Mouse (Mus musculus) embryonic facial prominence, embryonic 14.5 days (tissue): ENCODE data around the gene Olfr149. TPM values are rescaled to one million over a fixed set of nuclear protein-coding genes. Genes with fewer than 3 reads are reported as not detected.
"Not testable (repeated sequence)": the region's sequence is repeated elsewhere in the genome, so short reads cannot be mapped to it uniquely, and the experiment has no call there.

ENCODE experiments used
- ATAC-seq: fragments of 200-750 bp; cut with Nextera tagmentation; 2 replicates; pipeline ENCODE4 v1.8.0; 2017; ENCODE audit warnings: low read depth, moderate number of reproducible peaks, moderate TSS enrichment
- DNase-seq: peaks from one replicate; pipeline ENCODE4 v3.0.0-alpha.2; 2015; ENCODE audit warnings: low spot score
- H3K27ac ChIP-seq: fragments of 300-500 bp; sonication (generic); replicated peaks from 2 replicates; pipeline ENCODE4 v1.5.1; 2014; ENCODE audit warnings: low read depth, mild to moderate bottlenecking, low read length, moderate library complexity
- H3K27me3 ChIP-seq: fragments of 300-500 bp; sonication (generic); replicated peaks from 2 replicates; pipeline ENCODE4 v1.6.1; 2014; ENCODE audit warnings: low read length; ENCODE audit not compliant: control insufficient read depth, insufficient read depth
- H3K36me3 ChIP-seq: fragments of 300-500 bp; sonication (generic); 2 replicates; pipeline ENCODE4 v1.6.1; 2014; ENCODE audit warnings: low read length, mixed read lengths; ENCODE audit not compliant: control insufficient read depth, insufficient read depth
- H3K4me1 ChIP-seq: fragments of 300-500 bp; sonication (generic); 2 replicates; pipeline ENCODE4 v1.6.1; 2014; ENCODE audit warnings: antibody characterized with exemption, low read length; ENCODE audit not compliant: control insufficient read depth, insufficient read depth
- H3K4me2 ChIP-seq: fragments of 300-500 bp; sonication (generic); 2 replicates; pipeline ENCODE4 v1.6.1; 2014; ENCODE audit warnings: low read depth, mild to moderate bottlenecking, low read length, moderate library complexity, mixed read lengths
- H3K4me3 ChIP-seq: fragments of 300-500 bp; sonication (generic); 2 replicates; pipeline ENCODE4 v1.5.1; 2014; ENCODE audit warnings: low read depth, mild to moderate bottlenecking, low read length
- H3K9ac ChIP-seq: fragments of 300-500 bp; sonication (generic); 2 replicates; pipeline ENCODE4 v1.6.1; 2014; ENCODE audit warnings: low read depth, mild to moderate bottlenecking, low read length, moderate library complexity, mixed read lengths
- H3K9me3 ChIP-seq: fragments of 300-500 bp; sonication (generic); 2 replicates; pipeline ENCODE4 v1.6.1; 2016; ENCODE audit warnings: low read length; ENCODE audit not compliant: control insufficient read depth
- WGBS: fragments of 180-500 bp; shearing (Covaris S2); extraction: QIAGEN DNeasy Blood & Tissue Kit; methylation state at CpG from one replicate; pipeline ENCODE4 v1.1.7; 2014; 5-methylcytosine and 5-hydroxymethylcytosine counted together
- polyA plus RNA-seq: library from polyadenylated mRNA; unstranded; fragments of >200 nt; fragmentation: Nextera tagmentation; extraction: Ambion mirVana; gene quantifications from 2 replicates; pipeline ENCODE4 v1.2.1, GENCODE M21; 2014

Olfr149 gene
- not detected in 2 replicates for polyA plus RNA-seq

- no peaks in the 10 kb centered on the region for H3K4me1 ChIP-seq
- no peaks in the 10 kb centered on the region for H3K36me3 ChIP-seq
- H3K27me3 ChIP-seq, result no peaks in the 10 kb centered on the region
- H3K4me3 ChIP-seq, result no peak within 1 kb of the TSS
- no peak within 1 kb of the TSS for H3K27ac ChIP-seq
- H3K9ac ChIP-seq, result no peak within 1 kb of the TSS
- ATAC-seq, result no peak
- H3K4me2 ChIP-seq, result no peak within 1 kb of the TSS
- H3K9me3 ChIP-seq, result no peaks in the 10 kb centered on the region
- DNase-seq, result peak; percentile 26
These were observed at the start of gene Olfr149 for GRCm38 (mm10) chr9:39707017-39707416. Gene Olfr149, minus strand, starts transcription at chr9:39707117.

GRCm38 (mm10) chr9:39746428-39746827 is 39.5 kb upstream of the Olfr149 start:
- no peak for ATAC-seq

GRCm38 (mm10) chr9:39745949-39746348 is 39.0 kb upstream of the Olfr149 start, which contains the start of gene Olfr967:
Gene Olfr967, plus strand, starts transcription at chr9:39746249.
- H3K36me3 ChIP-seq, result no peaks in the 10 kb centered on the region
- no peak within 1 kb of the TSS for H3K27ac ChIP-seq
- H3K27me3 ChIP-seq, result no peaks in the 10 kb centered on the region
- no peak within 1 kb of the TSS for H3K9ac ChIP-seq
- no peaks in the 10 kb centered on the region for H3K4me1 ChIP-seq
- no peak for DNase-seq
- no peak within 1 kb of the TSS for H3K4me2 ChIP-seq
- ATAC-seq, result no peak
- H3K9me3 ChIP-seq, result no peaks in the 10 kb centered on the region
- no peak within 1 kb of the TSS for H3K4me3 ChIP-seq

More at GRCm38 (mm10) chr9:39746428-39746827, 39.5 kb upstream of the Olfr149 start:
- Histone ChIP-seq H3K4me1 (no peaks in the 10 kb centered on the region), H3K9me3 (no peaks in the 10 kb centered on the region), H3K4me2 (no peak overlapping the region), H3K9ac (no peak overlapping the region), H3K27me3 (no peaks in the 10 kb centered on the region), H3K4me3 (no peak overlapping the region), H3K27ac (no peak overlapping the region), H3K36me3 (no peaks in the 10 kb centered on the region)
- DNase-seq, result no peak
- 89% methylated on average over 1 of the region's 1 CpGs for WGBS

GRCm38 (mm10) chr9:39740741-39741140 is 33.8 kb upstream of the Olfr149 start:
- WGBS, result 95% methylated on average over 1 of the region's 1 CpGs
- no peak overlapping the region for H3K4me2 ChIP-seq
- H3K27me3 ChIP-seq, result no peaks in the 10 kb centered on the region
- no peak overlapping the region for H3K9ac ChIP-seq
- no peak overlapping the region for H3K27ac ChIP-seq
- H3K4me1 ChIP-seq, result no peaks in the 10 kb centered on the region
- H3K9me3 ChIP-seq, result no peaks in the 10 kb centered on the region
- DNase-seq (no peak), ATAC-seq (no peak)
- no peaks in the 10 kb centered on the region for H3K36me3 ChIP-seq
- no peak overlapping the region for H3K4me3 ChIP-seq

- no peak for ATAC-seq
- H3K9me3 ChIP-seq, result no peaks in the 10 kb centered on the region
- no peaks in the 10 kb centered on the region for H3K4me1 ChIP-seq
- H3K9ac ChIP-seq, result no peak within 1 kb of the TSS
- no peak within 1 kb of the TSS for H3K4me3 ChIP-seq
- no peak within 1 kb of the TSS for H3K27ac ChIP-seq
- H3K36me3 ChIP-seq, result no peaks in the 10 kb centered on the region
- DNase-seq, result no peak
- no peak within 1 kb of the TSS for H3K4me2 ChIP-seq
- H3K27me3 ChIP-seq, result no peaks in the 10 kb centered on the region
These were observed 23.8 kb upstream of the Olfr149 start, which contains the start of gene Olfr150 for GRCm38 (mm10) chr9:39730678-39731077. Gene Olfr150, plus strand, starts transcription at chr9:39730978.

- Histone ChIP-seq H3K9ac (no peak within 1 kb of the TSS), H3K4me3 (no peak within 1 kb of the TSS), H3K27ac (no peak within 1 kb of the TSS), H3K36me3 (no peaks in the 10 kb centered on the region), H3K4me1 (no peaks in the 10 kb centered on the region), H3K4me2 (no peak within 1 kb of the TSS), H3K9me3 (no peaks in the 10 kb centered on the region), H3K27me3 (no peaks in the 10 kb centered on the region)
- DNase-seq (no peak), ATAC-seq (no peak)
These were observed 4.1 kb upstream of the Olfr149 start, which contains the start of gene Olfr965 for GRCm38 (mm10) chr9:39711053-39711452. Gene Olfr965, plus strand, starts transcription at chr9:39711353.

- Histone ChIP-seq H3K4me3 (no peak overlapping the region), H3K4me2 (no peak overlapping the region), H3K36me3 (no peaks in the 10 kb centered on the region), H3K27me3 (no peaks in the 10 kb centered on the region), H3K9me3 (no peaks in the 10 kb centered on the region), H3K4me1 (no peaks in the 10 kb centered on the region), H3K27ac (no peak overlapping the region), H3K9ac (no peak overlapping the region)
- DNase-seq, result peak; percentile 14
- no peak for ATAC-seq
- WGBS, result 59% methylated on average over 3 of the region's 3 CpGs
These were observed 2.0 kb upstream of the Olfr149 start for GRCm38 (mm10) chr9:39708958-39709357.

- DNase-seq, result not testable (repeated sequence)
These were observed 5.8 kb downstream of the Olfr149 start for GRCm38 (mm10) chr9:39701123-39701522.

GRCm38 (mm10) chr9:39679280-39679679 is 27.6 kb downstream of the Olfr149 start:
- H3K36me3 ChIP-seq, result no peaks in the 10 kb centered on the region
- H3K27me3 ChIP-seq, result no peaks in the 10 kb centered on the region
- no peaks in the 10 kb centered on the region for H3K4me1 ChIP-seq
- H3K9ac ChIP-seq, result no peak overlapping the region
- no peak overlapping the region for H3K27ac ChIP-seq
- no peak overlapping the region for H3K4me3 ChIP-seq
- ATAC-seq (no peak), DNase-seq (peak; percentile 30)
- H3K4me2 ChIP-seq, result no peak overlapping the region
- H3K9me3 ChIP-seq, result no peaks in the 10 kb centered on the region
- WGBS, result 47% methylated on average over 2 of the region's 2 CpGs

More at GRCm38 (mm10) chr9:39701123-39701522, 5.8 kb downstream of the Olfr149 start:
- not testable (repeated sequence) for H3K9me3 ChIP-seq, H3K4me3 ChIP-seq, H3K27ac ChIP-seq, ATAC-seq, H3K9ac ChIP-seq, H3K4me1 ChIP-seq, H3K27me3 ChIP-seq, H3K4me2 ChIP-seq, H3K36me3 ChIP-seq
- WGBS, result 86% methylated on average over 5 of the region's 8 CpGs
